Mouse (Mus musculus): Measurements from ENCODE around the gene Tex45. TPM values are rescaled to one million over a fixed set of nuclear protein-coding genes. Genes with fewer than 3 reads are reported as not detected.

The Tex45 gene
- polyA plus RNA-seq, 1 experiment = not detected

GRCm38 (mm10) chr8:3480221-3480785 is 9.6 kb downstream of the Tex45 start:
- H3K27me3 ChIP-seq (ENCODE audit: control insufficient read depth, insufficient read depth, insufficient read length) = peaks cover 8% of the 10 kb centered on the region
- no peak overlapping the region for H3K4me3 ChIP-seq
- no peak overlapping the region for H3K4me2 ChIP-seq (ENCODE audit: low read depth)
- H3ac ChIP-seq (ENCODE audit: control insufficient read depth, insufficient read length) = no peak overlapping the region
- TF ChIP-seq POLR2A (IDR thresholded peaks at IDR 0.05; ENCODE audit: insufficient read length, low read depth) (no peak), TCF12 (IDR thresholded peaks at IDR 0.05; ENCODE audit: insufficient read depth, poor library complexity, severe bottlenecking) (no peak)
- H3K79me2 ChIP-seq (ENCODE audit: control insufficient read depth, insufficient read depth) = no peaks in the 10 kb centered on the region
- H3K36me3 ChIP-seq (ENCODE audit: control insufficient read depth, insufficient read depth) = no peaks in the 10 kb centered on the region

GRCm38 (mm10) chr8:3481605-3482004 is 10.9 kb downstream of the Tex45 start:
- no peaks in the 10 kb centered on the region for H3K79me2 ChIP-seq (ENCODE audit: control insufficient read depth, insufficient read depth)
- H3K4me3 ChIP-seq = no peak overlapping the region
- no peak for TF ChIP-seq SRF (IDR thresholded peaks at IDR 0.05; ENCODE audit: control insufficient read depth, insufficient read length, low read depth)
- TF ChIP-seq MYOD1 (IDR thresholded peaks at IDR 0.05; ENCODE audit: control insufficient read depth in 1 of 3, insufficient read length in 2 of 3, low read depth in 2 of 3) = no peak
- no peak for TF ChIP-seq MYOG (IDR thresholded peaks at IDR 0.05; ENCODE audit: control insufficient read depth in 1 of 3, insufficient read depth in 1 of 3, insufficient read length in 2 of 3, low read depth in 2 of 3)
- no peak for TF ChIP-seq REST (IDR thresholded peaks at IDR 0.05; ENCODE audit: insufficient read depth, insufficient read length)
- TF ChIP-seq TCF12 (IDR thresholded peaks at IDR 0.05; ENCODE audit: insufficient read depth, poor library complexity, severe bottlenecking) = no peak
- TF ChIP-seq CEBPB (IDR thresholded peaks at IDR 0.05; ENCODE audit: insufficient read depth, poor library complexity, severe bottlenecking) = no peak
- TF ChIP-seq USF1 (IDR thresholded peaks at IDR 0.05; ENCODE audit: low read depth) = no peak
- no peak for TF ChIP-seq MAX (IDR thresholded peaks at IDR 0.05; ENCODE audit: low read depth)
- TF ChIP-seq POLR2A (IDR thresholded peaks at IDR 0.05; ENCODE audit: insufficient read length, low read depth) = no peak
- no peak for TF ChIP-seq E2F4 (IDR thresholded peaks at IDR 0.05; ENCODE audit: insufficient read depth)
- no peak for TF ChIP-seq POLR2AphosphoS2 (IDR thresholded peaks at IDR 0.05; ENCODE audit: insufficient read length, low read depth)
- TF ChIP-seq TCF3 (IDR thresholded peaks at IDR 0.05; ENCODE audit: insufficient read length, low read depth) = no peak
- H3K4me2 ChIP-seq (ENCODE audit: low read depth) = peak overlapping the region; percentile 2
- H3K36me3 ChIP-seq (ENCODE audit: control insufficient read depth, insufficient read depth) = no peaks in the 10 kb centered on the region
- peaks cover 8% of the 10 kb centered on the region for H3K27me3 ChIP-seq (ENCODE audit: control insufficient read depth, insufficient read depth, insufficient read length)
- H3ac ChIP-seq (ENCODE audit: control insufficient read depth, insufficient read length) = no peak overlapping the region

GRCm38 (mm10) chr8:3482240-3482740 is 11.6 kb downstream of the Tex45 start:
- Histone ChIP-seq H3K4me3 (no peak overlapping the region), H3K79me2 (ENCODE audit: control insufficient read depth, insufficient read depth) (no peaks in the 10 kb centered on the region), H3K4me2 (ENCODE audit: low read depth) (no peak overlapping the region), H3K27me3 (ENCODE audit: control insufficient read depth, insufficient read depth, insufficient read length) (peaks cover 8% of the 10 kb centered on the region), H3K36me3 (ENCODE audit: control insufficient read depth, insufficient read depth) (no peaks in the 10 kb centered on the region), H3ac (ENCODE audit: control insufficient read depth, insufficient read length) (no peak overlapping the region)
- no peak for TF ChIP-seq MYOG (IDR thresholded peaks at IDR 0.05; ENCODE audit: control insufficient read depth in 1 of 3, insufficient read depth in 1 of 3, insufficient read length in 2 of 3, low read depth in 2 of 3)
- no peak for TF ChIP-seq TCF3 (IDR thresholded peaks at IDR 0.05; ENCODE audit: insufficient read length, low read depth)
- TF ChIP-seq USF1 (IDR thresholded peaks at IDR 0.05; ENCODE audit: low read depth) = no peak
- no peak for TF ChIP-seq POLR2A (IDR thresholded peaks at IDR 0.05; ENCODE audit: insufficient read length, low read depth)
- no peak for TF ChIP-seq CEBPB (IDR thresholded peaks at IDR 0.05; ENCODE audit: insufficient read depth, poor library complexity, severe bottlenecking)

GRCm38 (mm10) chr8:3483546-3483945 is 12.9 kb downstream of the Tex45 start:
- H3K36me3 ChIP-seq (ENCODE audit: control insufficient read depth, insufficient read depth) = no peaks in the 10 kb centered on the region
- no peak for TF ChIP-seq POLR2AphosphoS2 (IDR thresholded peaks at IDR 0.05; ENCODE audit: insufficient read length, low read depth)
- no peak for TF ChIP-seq REST (IDR thresholded peaks at IDR 0.05; ENCODE audit: insufficient read depth, insufficient read length)
- no peak for TF ChIP-seq POLR2A (IDR thresholded peaks at IDR 0.05; ENCODE audit: insufficient read length, low read depth)
- TF ChIP-seq TCF12 (IDR thresholded peaks at IDR 0.05; ENCODE audit: insufficient read depth, poor library complexity, severe bottlenecking) = no peak
- TF ChIP-seq E2F4 (IDR thresholded peaks at IDR 0.05; ENCODE audit: insufficient read depth) = no peak
- TF ChIP-seq MYOG (IDR thresholded peaks at IDR 0.05; ENCODE audit: control insufficient read depth in 1 of 3, insufficient read depth in 1 of 3, insufficient read length in 2 of 3, low read depth in 2 of 3) = no peak
- TF ChIP-seq MAX (IDR thresholded peaks at IDR 0.05; ENCODE audit: low read depth) = no peak
- TF ChIP-seq SRF (IDR thresholded peaks at IDR 0.05; ENCODE audit: control insufficient read depth, insufficient read length, low read depth) = no peak
- TF ChIP-seq USF1 (IDR thresholded peaks at IDR 0.05; ENCODE audit: low read depth) = no peak
- TF ChIP-seq CEBPB (IDR thresholded peaks at IDR 0.05; ENCODE audit: insufficient read depth, poor library complexity, severe bottlenecking) = no peak
- no peak for TF ChIP-seq MYOD1 (IDR thresholded peaks at IDR 0.05; ENCODE audit: control insufficient read depth in 1 of 3, insufficient read length in 2 of 3, low read depth in 2 of 3)
- no peak for TF ChIP-seq TCF3 (IDR thresholded peaks at IDR 0.05; ENCODE audit: insufficient read length, low read depth)
- no peaks in the 10 kb centered on the region for H3K79me2 ChIP-seq (ENCODE audit: control insufficient read depth, insufficient read depth)
- H3ac ChIP-seq (ENCODE audit: control insufficient read depth, insufficient read length) = no peak overlapping the region
- no peak overlapping the region for H3K4me3 ChIP-seq
- no peak overlapping the region for H3K4me2 ChIP-seq (ENCODE audit: low read depth)
- peaks cover 8% of the 10 kb centered on the region for H3K27me3 ChIP-seq (ENCODE audit: control insufficient read depth, insufficient read depth, insufficient read length)

- no peak overlapping the region for H3K4me3 ChIP-seq
- H3K4me2 ChIP-seq (ENCODE audit: low read depth) = no peak overlapping the region
- H3ac ChIP-seq (ENCODE audit: control insufficient read depth, insufficient read length) = no peak overlapping the region
- H3K27me3 ChIP-seq (ENCODE audit: control insufficient read depth, insufficient read depth, insufficient read length) = peaks cover 8% of the 10 kb centered on the region
- no peaks in the 10 kb centered on the region for H3K79me2 ChIP-seq (ENCODE audit: control insufficient read depth, insufficient read depth)
- no peaks in the 10 kb centered on the region for H3K36me3 ChIP-seq (ENCODE audit: control insufficient read depth, insufficient read depth)
- TF ChIP-seq MAX (IDR thresholded peaks at IDR 0.05; ENCODE audit: low read depth) (no peak), E2F4 (IDR thresholded peaks at IDR 0.05; ENCODE audit: insufficient read depth) (no peak), REST (IDR thresholded peaks at IDR 0.05; ENCODE audit: insufficient read depth, insufficient read length) (no peak), TCF12 (IDR thresholded peaks at IDR 0.05; ENCODE audit: insufficient read depth, poor library complexity, severe bottlenecking) (no peak), CEBPB (IDR thresholded peaks at IDR 0.05; ENCODE audit: insufficient read depth, poor library complexity, severe bottlenecking) (no peak), MYOD1 (IDR thresholded peaks at IDR 0.05; ENCODE audit: control insufficient read depth in 1 of 3, insufficient read length in 2 of 3, low read depth in 2 of 3) (no peak), SRF (IDR thresholded peaks at IDR 0.05; ENCODE audit: control insufficient read depth, insufficient read length, low read depth) (no peak), POLR2AphosphoS2 (IDR thresholded peaks at IDR 0.05; ENCODE audit: insufficient read length, low read depth) (no peak)
Measured at GRCm38 (mm10) chr8:3485192-3485591, 14.5 kb downstream of the Tex45 start.
